Mouse (Mus musculus): ENCODE measurements at regions not wholly inside any gene's neighbourhood (a gene's known extent, or its start where the extent isn't known, plus 50 kb on each side); places are given as distances from the start of the nearest gene placed in this dataset.

DNA sequence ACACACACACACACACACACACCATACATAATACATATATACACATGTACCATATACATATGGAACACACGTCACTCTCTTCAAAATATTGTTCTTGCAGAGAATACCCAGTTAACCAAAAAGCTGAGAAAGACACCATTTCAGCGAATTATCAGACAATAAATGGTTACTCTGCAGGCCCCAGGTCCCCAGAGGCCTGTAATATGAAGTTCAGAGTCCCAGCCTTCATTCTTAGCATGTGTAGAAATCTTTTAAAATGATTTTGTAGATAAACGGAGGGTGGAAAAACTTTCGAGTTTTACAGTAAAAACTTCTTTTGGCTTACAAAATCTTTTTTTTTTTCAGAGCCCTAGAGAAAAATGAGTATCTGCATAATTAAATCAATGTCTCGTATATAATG is 58.7 kb upstream of the Sash1 start:
- DNase-seq (ENCODE audit: low spot score): peak; percentile 39

DNA sequence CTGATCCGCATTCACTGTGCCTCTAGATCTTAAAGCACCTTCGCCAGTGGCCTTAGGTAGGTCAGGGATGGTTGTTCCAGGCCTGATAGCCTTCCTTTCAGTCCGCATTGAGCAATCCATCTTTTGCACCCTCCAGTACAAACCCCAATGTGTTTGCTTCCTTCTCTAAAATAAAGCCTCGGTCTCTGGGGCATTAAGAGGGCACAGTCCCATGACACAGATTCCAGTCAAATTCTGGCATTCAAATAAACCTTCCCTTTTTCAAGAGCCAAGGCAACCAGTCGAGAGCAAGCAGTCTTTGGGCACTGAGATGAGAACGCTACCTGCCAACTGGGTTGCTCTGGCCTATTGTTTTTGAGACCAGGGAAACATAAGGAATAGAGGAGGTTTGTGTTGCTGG is 57.8 kb upstream of the Sash1 start:
- DNase-seq (ENCODE audit: low spot score): peak; percentile 66

DNA sequence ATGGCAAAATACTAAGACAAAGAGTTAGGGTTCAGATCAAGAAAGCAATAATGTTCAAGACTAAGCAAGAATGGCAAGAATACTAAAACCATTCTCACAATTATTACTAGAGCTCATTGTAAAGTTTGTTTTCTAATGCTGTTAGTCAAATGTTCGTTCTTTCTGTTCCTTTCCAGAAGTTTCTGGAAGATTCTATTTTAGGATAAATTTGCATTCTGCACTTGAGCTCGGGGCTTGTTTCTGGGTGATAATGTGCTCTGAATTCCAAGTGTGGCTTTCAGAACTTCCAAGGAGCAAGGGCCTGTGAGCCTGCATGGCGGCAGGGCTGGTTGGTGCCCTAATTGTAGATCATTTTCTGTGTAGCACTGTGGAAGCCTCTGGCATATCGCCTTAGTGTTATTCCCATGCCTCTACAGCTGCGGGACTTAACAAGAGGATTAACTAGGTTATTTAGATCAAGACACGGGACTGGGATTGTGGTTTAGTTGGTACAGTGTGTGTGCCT is 57.1 kb upstream of the Sash1 start:
- DNase-seq (ENCODE audit: low spot score): no peak

DNA sequence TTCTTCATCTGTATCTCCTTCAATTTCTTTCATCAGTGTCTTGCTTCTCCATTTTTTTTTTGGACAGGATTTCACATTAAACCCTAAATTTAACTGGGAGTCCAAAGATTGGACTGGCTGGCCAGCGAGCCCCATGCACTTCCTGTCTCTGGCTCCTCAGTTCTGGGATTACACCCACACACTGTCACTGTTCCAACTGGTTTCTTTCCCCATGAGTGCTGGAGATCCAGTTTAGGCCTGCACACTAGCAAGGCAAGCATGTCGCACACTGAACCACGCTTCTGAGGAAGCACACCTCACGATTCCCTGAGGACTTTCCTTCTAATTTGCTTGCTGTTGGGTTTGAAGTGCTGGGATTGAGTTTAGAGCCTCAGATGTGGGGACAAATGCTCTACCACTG is 50.5 kb upstream of the Sash1 start:
- DNase-seq (ENCODE audit: low spot score): peak; percentile 84

Measured in adipocyte (in vitro differentiated cells).